Mouse (Mus musculus) brown adipose tissue, adult 24 weeks (tissue): ENCODE measurements around the gene Gm26620. TPM values are rescaled to one million over a fixed set of nuclear protein-coding genes. Genes with fewer than 3 reads are reported as not detected.
A peak's percentile ranks its signal among the peaks of the same experiment; 100 is the strongest.

Source experiments
- H3K27ac ChIP-seq: fragments of 200-500 bp; replicated peaks from 2 replicates; pipeline ENCODE4 v1.5.1; 2012; ENCODE audit warnings: low read depth, mild to moderate bottlenecking, low read length
- H3K4me1 ChIP-seq: fragments of 200-500 bp; 2 replicates; pipeline ENCODE4 v1.6.1; 2012; ENCODE audit warnings: low read length, mixed read lengths; ENCODE audit not compliant: control insufficient read depth, insufficient read depth, insufficient read length
- H3K4me3 ChIP-seq: fragments of 200-500 bp; 2 replicates; pipeline ENCODE4 v1.5.1; 2012; ENCODE audit warnings: low read depth, mild to moderate bottlenecking, low read length, moderate library complexity; ENCODE audit not compliant: insufficient read depth
- polyA plus RNA-seq: library from polyadenylated mRNA; stranded (reverse); fragments of >200 nt; gene quantifications from 2 replicates; pipeline ENCODE4 v1.2.4, GENCODE M21; 2012; ENCODE audit not compliant: missing spikeins, insufficient read depth, insufficient read length

The Gm26620 gene
- polyA plus RNA-seq, 1 experiment, result not detected

- H3K27ac ChIP-seq, result no peak overlapping the region
- no peak overlapping the region for H3K4me3 ChIP-seq
- H3K4me1 ChIP-seq, result no peaks in the 10 kb centered on the region
Observed at GRCm38 (mm10) chr1:170892279-170892678, 7.4 kb downstream of the Gm26620 start.

GRCm38 (mm10) chr1:170894603-170895602 lies 10.0 kb downstream of the Gm26620 start:
- Histone ChIP-seq H3K4me1 (no peaks in the 10 kb centered on the region), H3K27ac (no peak overlapping the region)

GRCm38 (mm10) chr1:170896651-170897281 lies 11.9 kb downstream of the Gm26620 start:
- H3K4me1 ChIP-seq, result no peaks in the 10 kb centered on the region; the same call in 1 of the 2 replicates
- H3K27ac ChIP-seq, result peak overlapping the region; percentile 63
- H3K4me3 ChIP-seq, result no peak overlapping the region

More at GRCm38 (mm10) chr1:170894603-170895602, 10.0 kb downstream of the Gm26620 start:
- no peak overlapping the region for H3K4me3 ChIP-seq

GRCm38 (mm10) chr1:170898413-170899075 lies 13.7 kb downstream of the Gm26620 start:
- Histone ChIP-seq H3K4me1 (no peaks in the 10 kb centered on the region; the same call in 1 of the 2 replicates), H3K27ac (peak overlapping the region; percentile 59), H3K4me3 (no peak overlapping the region)

GRCm38 (mm10) chr1:170900799-170901467 lies 16.1 kb downstream of the Gm26620 start:
- no peak overlapping the region for H3K27ac ChIP-seq
- no peaks in the 10 kb centered on the region; the same call in 1 of the 2 replicates for H3K4me1 ChIP-seq
- H3K4me3 ChIP-seq, result peak overlapping the region; percentile 40

- H3K4me3 ChIP-seq, result peak overlapping the region; percentile 40
Observed at GRCm38 (mm10) chr1:170901536-170902238, 16.8 kb downstream of the Gm26620 start.

GRCm38 (mm10) chr1:170903485-170903884 lies 18.6 kb downstream of the Gm26620 start:
- H3K4me1 ChIP-seq, result no peaks in the 10 kb centered on the region; the same call in 1 of the 2 replicates
- H3K27ac ChIP-seq, result no peak overlapping the region
- no peak overlapping the region for H3K4me3 ChIP-seq

More at GRCm38 (mm10) chr1:170901536-170902238, 16.8 kb downstream of the Gm26620 start:
- Histone ChIP-seq H3K4me1 (no peaks in the 10 kb centered on the region; the same call in 1 of the 2 replicates), H3K27ac (no peak overlapping the region)

GRCm38 (mm10) chr1:170907111-170907455 lies 22.2 kb downstream of the Gm26620 start:
- Histone ChIP-seq H3K27ac (no peak overlapping the region), H3K4me3 (no peak overlapping the region), H3K4me1 (no peaks in the 10 kb centered on the region)

- H3K4me3 ChIP-seq, result peak overlapping the region; percentile 39
- no peaks in the 10 kb centered on the region for H3K4me1 ChIP-seq
- H3K27ac ChIP-seq, result no peak overlapping the region
Observed at GRCm38 (mm10) chr1:170907456-170908191, 22.8 kb downstream of the Gm26620 start.

GRCm38 (mm10) chr1:170908341-170908740 lies 23.5 kb downstream of the Gm26620 start:
- Histone ChIP-seq H3K27ac (no peak overlapping the region), H3K4me3 (peak overlapping the region; percentile 39; the same call in 1 of the 2 replicates), H3K4me1 (no peaks in the 10 kb centered on the region)

GRCm38 (mm10) chr1:170911907-170912660 lies 27.2 kb downstream of the Gm26620 start:
- Histone ChIP-seq H3K27ac (no peak overlapping the region), H3K4me1 (no peaks in the 10 kb centered on the region), H3K4me3 (no peak overlapping the region)

- Histone ChIP-seq H3K4me3 (no peak within 1 kb of the TSS), H3K27ac (no peak within 1 kb of the TSS), H3K4me1 (no peaks in the 10 kb centered on the region)
Observed at GRCm38 (mm10) chr1:170912891-170913615, 28.2 kb downstream of the Gm26620 start, which contains the start of gene Fcrlb. TSS of gene Fcrlb (minus strand) at chr1:170912941.
